Mouse (Mus musculus): ENCODE data around the gene Ctsf. TPM values are rescaled to one million over a fixed set of nuclear protein-coding genes. Genes with fewer than 3 reads are reported as not detected.
A peak's percentile ranks its signal among the peaks of the same experiment; 100 is the strongest.

Gene Ctsf
- polyA plus RNA-seq, 1 experiment from 2014 or later, result 90.1 TPM

DNA sequence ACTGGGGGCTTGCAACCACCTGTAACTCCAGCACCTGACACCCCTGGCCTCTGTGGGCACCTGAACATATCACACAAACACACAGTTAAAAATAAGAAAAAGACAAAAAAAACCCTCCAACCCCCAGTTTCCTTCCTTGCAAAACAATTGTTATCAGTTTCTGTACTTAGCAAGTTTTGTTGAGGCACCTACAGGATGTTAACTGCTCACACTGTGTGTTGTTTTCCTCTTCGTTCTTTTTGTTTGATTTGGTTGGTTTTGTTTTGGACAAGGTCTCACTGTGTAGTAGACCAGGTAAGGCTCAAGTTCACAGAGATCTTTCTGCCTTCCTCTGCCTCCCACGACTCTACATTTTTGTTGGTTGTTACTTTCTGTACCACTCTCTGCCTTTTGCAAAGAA lies 12.3 kb upstream of the Ctsf start:
- H3K36me3 ChIP-seq (ENCODE audit: control insufficient read depth, insufficient read depth, low read length), result no peaks in the 10 kb centered on the region
- peaks cover 14% of the 10 kb centered on the region for H3K4me1 ChIP-seq (ENCODE audit: control insufficient read depth, insufficient read depth, low read depth, low read length)
- no peak for ATAC-seq
- no peak overlapping the region for H3K27ac ChIP-seq (ENCODE audit: low read depth, low read length)
- no peaks in the 10 kb centered on the region for H3K9me3 ChIP-seq (ENCODE audit: control insufficient read depth, low read length)
- 70% methylated on average over 2 of the region's 2 CpGs for WGBS
- peaks cover 21% of the 10 kb centered on the region for H3K27me3 ChIP-seq (replicated peaks; ENCODE audit: control insufficient read depth, insufficient read depth, low read length)
- H3K9ac ChIP-seq (ENCODE audit: low read depth, low read length), result no peak overlapping the region
- no peak overlapping the region for H3K4me3 ChIP-seq (ENCODE audit: low read length)
- H3K4me2 ChIP-seq (ENCODE audit: low read length), result no peak overlapping the region

DNA sequence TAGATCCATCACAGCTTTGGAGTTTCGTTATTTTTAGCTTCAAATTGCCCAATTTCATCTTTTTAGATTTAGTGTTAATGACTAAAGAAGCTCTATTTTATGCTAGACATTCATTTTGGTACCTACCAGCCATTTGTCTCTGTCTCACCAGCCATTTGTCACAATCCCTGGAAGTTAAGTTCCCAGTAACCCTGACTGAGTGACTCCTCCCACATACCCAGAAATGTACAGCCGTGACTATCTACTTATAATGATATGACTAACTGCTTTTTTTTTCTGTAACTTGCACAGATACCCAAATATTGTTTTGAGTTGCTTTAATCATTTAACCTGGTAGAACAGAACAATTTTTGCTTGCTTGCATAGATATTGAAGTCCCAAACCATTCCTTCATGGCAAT lies 9.1 kb upstream of the Ctsf start:
- no peak overlapping the region for H3K4me2 ChIP-seq (ENCODE audit: low read length)
- H3K4me1 ChIP-seq (ENCODE audit: control insufficient read depth, insufficient read depth, low read depth, low read length), result no peaks in the 10 kb centered on the region
- ATAC-seq, result no peak
- H3K36me3 ChIP-seq (ENCODE audit: control insufficient read depth, insufficient read depth, low read length), result no peaks in the 10 kb centered on the region
- 71% methylated on average over 2 of the region's 2 CpGs for WGBS
- H3K27ac ChIP-seq (ENCODE audit: low read depth, low read length), result no peak overlapping the region
- no peak overlapping the region for H3K4me3 ChIP-seq (ENCODE audit: low read length)
- H3K9ac ChIP-seq (ENCODE audit: low read depth, low read length), result no peak overlapping the region
- no peaks in the 10 kb centered on the region for H3K9me3 ChIP-seq (ENCODE audit: control insufficient read depth, low read length)
- peaks cover 15% of the 10 kb centered on the region for H3K27me3 ChIP-seq (replicated peaks; ENCODE audit: control insufficient read depth, insufficient read depth, low read length)

DNA sequence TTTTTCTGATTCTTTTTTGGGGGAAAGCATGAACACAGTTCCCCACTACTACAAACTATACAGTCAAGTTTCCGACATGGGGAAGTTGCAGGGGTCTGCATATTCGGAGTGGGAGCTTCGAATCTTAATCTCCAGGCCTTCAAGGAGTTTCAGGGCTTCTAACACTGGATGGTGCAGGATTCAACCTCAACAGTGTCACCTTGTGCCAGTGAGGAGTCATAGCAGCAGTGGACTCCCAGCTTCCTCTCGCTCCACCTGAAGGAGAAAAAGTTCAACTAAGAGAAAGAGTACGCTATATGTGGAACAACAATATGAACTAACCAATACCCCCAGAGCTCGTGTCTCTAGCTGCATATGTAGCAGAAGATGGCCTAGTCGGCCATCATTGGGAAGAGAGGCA lies 7.4 kb upstream of the Ctsf start:
- H3K4me3 ChIP-seq (ENCODE audit: low read length), result no peak overlapping the region
- no peaks in the 10 kb centered on the region for H3K36me3 ChIP-seq (ENCODE audit: control insufficient read depth, insufficient read depth, low read length)
- peaks cover 2% of the 10 kb centered on the region; the same call in 1 of the 2 replicates for H3K27me3 ChIP-seq (replicated peaks; ENCODE audit: control insufficient read depth, insufficient read depth, low read length)
- no peak overlapping the region for H3K9ac ChIP-seq (ENCODE audit: low read depth, low read length)
- H3K4me2 ChIP-seq (ENCODE audit: low read length), result no peak overlapping the region
- H3K9me3 ChIP-seq (ENCODE audit: control insufficient read depth, low read length), result no peaks in the 10 kb centered on the region
- no peaks in the 10 kb centered on the region for H3K4me1 ChIP-seq (ENCODE audit: control insufficient read depth, insufficient read depth, low read depth, low read length)
- WGBS, result 40% methylated on average over 7 of the region's 7 CpGs
- no peak overlapping the region for H3K27ac ChIP-seq (ENCODE audit: low read depth, low read length)
- ATAC-seq, result no peak

DNA sequence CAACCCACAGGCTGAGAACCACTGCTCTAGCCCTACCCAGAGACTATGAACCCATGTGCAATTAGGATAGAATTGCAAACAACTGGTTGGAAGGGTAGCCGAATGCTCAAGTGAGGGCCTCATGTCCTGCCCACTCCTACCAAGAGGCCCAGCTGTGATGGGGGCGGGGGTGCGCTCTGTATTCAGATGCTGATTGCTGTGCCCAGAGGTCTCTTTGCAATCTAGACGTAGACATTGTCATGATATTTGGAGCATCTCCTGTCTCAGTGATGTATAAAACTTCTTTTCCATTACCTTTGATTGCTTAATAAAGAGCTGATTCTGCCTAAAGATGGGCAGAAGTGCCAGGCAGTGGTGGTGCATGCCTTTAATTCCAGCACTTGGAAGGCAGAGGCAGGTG lies 5.1 kb upstream of the Ctsf start:
- peaks cover 4% of the 10 kb centered on the region for H3K4me1 ChIP-seq (ENCODE audit: control insufficient read depth, insufficient read depth, low read depth, low read length)
- H3K4me2 ChIP-seq (ENCODE audit: low read length), result no peak overlapping the region
- H3K9ac ChIP-seq (ENCODE audit: low read depth, low read length), result no peak overlapping the region
- no peaks in the 10 kb centered on the region for H3K36me3 ChIP-seq (ENCODE audit: control insufficient read depth, insufficient read depth, low read length)
- no peak for ATAC-seq
- H3K27ac ChIP-seq (ENCODE audit: low read depth, low read length), result no peak overlapping the region
- no peaks in the 10 kb centered on the region for H3K9me3 ChIP-seq (ENCODE audit: control insufficient read depth, low read length)
- peaks cover 2% of the 10 kb centered on the region; the same call in 1 of the 2 replicates for H3K27me3 ChIP-seq (replicated peaks; ENCODE audit: control insufficient read depth, insufficient read depth, low read length)
- WGBS, result 54% methylated on average over 4 of the region's 4 CpGs
- no peak overlapping the region for H3K4me3 ChIP-seq (ENCODE audit: low read length)

DNA sequence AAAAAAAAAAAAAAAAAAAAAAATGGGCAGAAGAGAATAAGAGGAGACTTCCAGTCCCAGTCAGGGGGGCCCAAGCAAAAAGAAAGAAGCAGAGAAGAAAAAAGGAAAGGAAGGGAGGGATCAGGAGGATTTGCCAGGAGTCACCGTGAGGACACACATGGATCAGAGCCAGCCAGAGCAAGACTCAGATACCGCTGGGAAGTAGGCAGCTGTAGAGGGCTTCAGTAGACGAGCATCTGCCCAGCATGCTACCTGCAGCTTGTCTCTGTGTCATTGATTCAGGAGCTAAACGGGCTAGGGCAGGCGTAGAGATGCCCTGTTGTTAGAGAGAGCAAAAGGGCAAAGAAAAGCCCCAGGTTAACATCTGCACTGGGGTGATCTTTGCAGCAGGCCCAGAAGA lies 4.6 kb upstream of the Ctsf start:
- Histone ChIP-seq H3K27ac (ENCODE audit: low read depth, low read length) (no peak overlapping the region), H3K4me1 (ENCODE audit: control insufficient read depth, insufficient read depth, low read depth, low read length) (peaks cover 4% of the 10 kb centered on the region), H3K9me3 (ENCODE audit: control insufficient read depth, low read length) (no peaks in the 10 kb centered on the region), H3K4me2 (ENCODE audit: low read length) (no peak overlapping the region), H3K4me3 (ENCODE audit: low read length) (no peak overlapping the region), H3K36me3 (ENCODE audit: control insufficient read depth, insufficient read depth, low read length) (no peaks in the 10 kb centered on the region), H3K27me3 (replicated peaks; ENCODE audit: control insufficient read depth, insufficient read depth, low read length) (peaks cover 2% of the 10 kb centered on the region; the same call in 1 of the 2 replicates), H3K9ac (ENCODE audit: low read depth, low read length) (no peak overlapping the region)
- WGBS, result 34% methylated on average over 5 of the region's 5 CpGs
- no peak for ATAC-seq

DNA sequence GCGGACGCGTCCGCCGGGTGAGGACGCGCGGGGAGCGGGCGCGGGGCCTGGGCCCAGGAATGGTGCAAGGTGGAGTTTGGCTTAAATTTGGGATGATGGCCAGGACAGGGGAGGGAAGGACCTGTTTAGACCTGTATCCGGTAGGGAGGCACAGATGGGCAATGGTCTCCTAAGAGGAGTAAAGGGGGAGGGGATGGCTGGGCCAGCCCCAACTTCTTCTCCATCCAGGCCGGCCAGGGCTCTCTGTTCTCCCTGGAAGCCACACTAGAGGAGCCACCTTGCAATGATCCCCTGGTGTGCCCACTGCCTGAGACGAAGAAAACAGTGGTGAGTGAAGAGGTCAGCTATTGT lies 515 bp downstream of the Ctsf start:
- 0 out of 2 replicates have a peak overlapping the region, but pooled peaks have one; percentile 61 for H3K27ac ChIP-seq (ENCODE audit: low read depth, low read length)
- peak overlapping the region; percentile 96 for H3K4me2 ChIP-seq (ENCODE audit: low read length)
- peak overlapping the region; percentile 81 for H3K9ac ChIP-seq (ENCODE audit: low read depth, low read length)
- ATAC-seq, result 0 out of 2 replicates have a peak, but pooled peaks have one; percentile 64
- no peaks in the 10 kb centered on the region for H3K9me3 ChIP-seq (ENCODE audit: control insufficient read depth, low read length)
- 2% methylated on average over 14 of the region's 14 CpGs for WGBS
- no peaks in the 10 kb centered on the region for H3K27me3 ChIP-seq (replicated peaks; ENCODE audit: control insufficient read depth, insufficient read depth, low read length)
- H3K36me3 ChIP-seq (ENCODE audit: control insufficient read depth, insufficient read depth, low read length), result peaks cover 12% of the 10 kb centered on the region; the same call in 1 of the 2 replicates
- peaks cover 12% of the 10 kb centered on the region for H3K4me1 ChIP-seq (ENCODE audit: control insufficient read depth, insufficient read depth, low read depth, low read length)
- H3K4me3 ChIP-seq (ENCODE audit: low read length), result peak overlapping the region; percentile 64

DNA sequence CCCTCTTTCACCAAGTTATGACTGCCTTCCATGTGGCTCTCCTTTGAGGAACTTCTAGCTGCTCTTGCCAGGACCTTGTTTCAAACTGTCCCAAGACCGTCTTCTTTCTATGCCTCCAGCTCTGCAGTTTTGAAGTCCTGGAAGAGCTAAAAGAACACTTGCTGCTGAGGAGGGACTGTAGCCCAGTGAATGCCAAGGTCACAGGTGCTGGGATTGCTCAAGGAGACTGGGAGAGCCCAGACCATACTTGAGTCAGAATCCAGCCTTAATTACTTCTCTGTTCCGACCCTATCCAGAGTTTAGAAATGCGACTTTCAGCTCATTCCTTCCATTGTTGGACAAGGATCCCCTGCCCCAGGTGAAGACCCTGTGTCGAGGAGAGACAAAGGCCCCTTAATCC lies 1.0 kb downstream of the Ctsf start:
- peak overlapping the region; percentile 81 for H3K9ac ChIP-seq (ENCODE audit: low read depth, low read length)
- H3K4me1 ChIP-seq (ENCODE audit: control insufficient read depth, insufficient read depth, low read depth, low read length), result peaks cover 12% of the 10 kb centered on the region
- ATAC-seq, result no peak
- no peak overlapping the region for H3K27ac ChIP-seq (ENCODE audit: low read depth, low read length)
- no peaks in the 10 kb centered on the region for H3K9me3 ChIP-seq (ENCODE audit: control insufficient read depth, low read length)
- no peaks in the 10 kb centered on the region for H3K27me3 ChIP-seq (replicated peaks; ENCODE audit: control insufficient read depth, insufficient read depth, low read length)
- WGBS, result 72% methylated on average over 4 of the region's 4 CpGs
- H3K4me3 ChIP-seq (ENCODE audit: low read length), result peak overlapping the region; percentile 64
- peaks cover 15% of the 10 kb centered on the region; the same call in 1 of the 2 replicates for H3K36me3 ChIP-seq (ENCODE audit: control insufficient read depth, insufficient read depth, low read length)
- peak overlapping the region; percentile 96 for H3K4me2 ChIP-seq (ENCODE audit: low read length)

DNA sequence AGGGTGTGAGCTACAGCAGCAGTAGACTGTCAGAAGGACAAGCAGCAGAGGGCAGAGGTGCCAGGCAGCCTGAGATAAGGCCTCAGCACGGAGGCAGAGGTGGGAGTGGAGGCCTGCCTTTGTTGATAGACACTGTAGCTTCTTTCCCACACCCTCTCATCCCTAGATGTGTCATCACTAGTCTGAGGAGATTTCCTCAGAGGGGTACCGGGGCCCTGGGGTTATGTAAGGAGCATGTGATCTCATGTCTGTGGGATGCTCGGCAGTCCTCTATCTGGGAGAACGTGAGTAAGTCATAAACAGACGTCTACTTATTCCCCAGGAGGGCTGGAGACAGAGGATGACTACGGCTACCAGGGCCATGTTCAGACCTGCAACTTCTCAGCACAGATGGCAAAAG lies 4.2 kb downstream of the Ctsf start:
- ATAC-seq, result no peak
- H3K27me3 ChIP-seq (replicated peaks; ENCODE audit: control insufficient read depth, insufficient read depth, low read length), result no peaks in the 10 kb centered on the region
- H3K4me3 ChIP-seq (ENCODE audit: low read length), result no peak overlapping the region
- H3K9me3 ChIP-seq (ENCODE audit: control insufficient read depth, low read length), result no peaks in the 10 kb centered on the region
- WGBS, result 83% methylated on average over 6 of the region's 6 CpGs
- peaks cover 12% of the 10 kb centered on the region for H3K4me1 ChIP-seq (ENCODE audit: control insufficient read depth, insufficient read depth, low read depth, low read length)
- no peak overlapping the region for H3K4me2 ChIP-seq (ENCODE audit: low read length)
- peaks cover 15% of the 10 kb centered on the region; the same call in 1 of the 2 replicates for H3K36me3 ChIP-seq (ENCODE audit: control insufficient read depth, insufficient read depth, low read length)
- no peak overlapping the region for H3K9ac ChIP-seq (ENCODE audit: low read depth, low read length)
- H3K27ac ChIP-seq (ENCODE audit: low read depth, low read length), result no peak overlapping the region

DNA sequence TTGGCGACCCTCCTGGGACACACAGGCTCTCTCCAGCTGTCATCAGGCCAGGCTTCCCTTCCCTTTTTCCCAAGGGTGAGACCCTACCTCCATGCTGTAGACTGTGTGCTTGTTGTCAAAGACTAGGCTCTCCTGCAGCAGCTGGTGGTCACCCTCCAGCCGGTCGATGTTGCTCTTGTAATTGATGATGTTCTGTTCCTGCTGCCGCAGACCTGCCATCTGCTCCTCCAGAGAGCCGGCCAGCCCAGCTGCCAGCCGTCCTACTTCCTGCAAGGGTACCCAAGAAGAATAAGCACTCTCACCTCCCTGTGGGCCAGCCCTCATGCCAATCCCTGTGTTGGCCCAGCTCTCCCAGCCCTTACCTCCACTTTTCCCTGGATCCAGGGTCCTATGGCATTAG lies 8.1 kb downstream of the Ctsf start:
- no peak overlapping the region for H3K4me2 ChIP-seq (ENCODE audit: low read length)
- no peak for ATAC-seq
- peaks cover 10% of the 10 kb centered on the region; the same call in 1 of the 2 replicates for H3K36me3 ChIP-seq (ENCODE audit: control insufficient read depth, insufficient read depth, low read length)
- H3K4me3 ChIP-seq (ENCODE audit: low read length), result no peak overlapping the region
- no peak overlapping the region for H3K27ac ChIP-seq (ENCODE audit: low read depth, low read length)
- no peaks in the 10 kb centered on the region for H3K9me3 ChIP-seq (ENCODE audit: control insufficient read depth, low read length)
- WGBS, result 50% methylated on average over 6 of the region's 6 CpGs
- H3K27me3 ChIP-seq (replicated peaks; ENCODE audit: control insufficient read depth, insufficient read depth, low read length), result no peaks in the 10 kb centered on the region
- H3K9ac ChIP-seq (ENCODE audit: low read depth, low read length), result no peak overlapping the region
- no peaks in the 10 kb centered on the region for H3K4me1 ChIP-seq (ENCODE audit: control insufficient read depth, insufficient read depth, low read depth, low read length)

DNA sequence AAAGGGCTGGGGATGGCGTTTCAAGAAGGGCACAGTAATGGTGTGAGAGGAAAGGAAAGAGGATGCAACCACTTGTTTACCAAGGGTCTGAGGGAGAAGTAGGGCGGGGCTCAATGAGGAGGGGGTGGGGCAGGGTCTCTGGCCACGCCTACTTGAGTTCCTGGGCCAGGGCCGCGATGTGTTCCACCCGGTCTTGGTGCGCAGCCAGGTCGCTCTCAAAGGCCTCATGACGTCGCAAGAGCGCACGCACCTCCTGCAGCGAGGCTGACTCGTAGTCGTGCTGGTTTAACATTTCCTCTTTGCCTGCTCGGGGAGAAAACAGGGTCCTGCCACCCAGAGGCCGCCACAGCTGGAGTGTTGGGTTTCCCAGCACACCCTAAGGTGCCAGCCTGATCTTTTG lies 10.2 kb downstream of the Ctsf start:
- peak overlapping the region; percentile 24; the same call in 1 of the 2 replicates for H3K9ac ChIP-seq (ENCODE audit: low read depth, low read length)
- WGBS, result 6% methylated on average over 17 of the region's 17 CpGs

More for the DNA sequence above, 10.2 kb downstream of the Ctsf start:
- Histone ChIP-seq H3K4me1 (ENCODE audit: control insufficient read depth, insufficient read depth, low read depth, low read length) (no peaks in the 10 kb centered on the region), H3K4me3 (ENCODE audit: low read length) (no peak overlapping the region), H3K9me3 (ENCODE audit: control insufficient read depth, low read length) (no peaks in the 10 kb centered on the region), H3K27ac (ENCODE audit: low read depth, low read length) (no peak overlapping the region), H3K27me3 (replicated peaks; ENCODE audit: control insufficient read depth, insufficient read depth, low read length) (no peaks in the 10 kb centered on the region), H3K4me2 (ENCODE audit: low read length) (no peak overlapping the region), H3K36me3 (ENCODE audit: control insufficient read depth, insufficient read depth, low read length) (0 out of 2 replicates have a peak, but pooled peaks cover 6% of the 10 kb centered on the region)
- no peak for ATAC-seq
